Mouse (Mus musculus) kidney, embryonic 16.5 days (tissue): ENCODE data around the gene Exoc3l4. TPM values are rescaled to one million over a fixed set of nuclear protein-coding genes. Genes with fewer than 3 reads are reported as not detected.

Experiments used
- ATAC-seq: fragments of 200-750 bp; cut with Nextera tagmentation; 2 replicates; pipeline ENCODE4 v1.8.0; 2017; ENCODE audit warnings: moderate TSS enrichment; ENCODE audit not compliant: low FRiP score, low TSS enrichment
- H3K27ac ChIP-seq: fragments of 300-500 bp; sonication (generic); 2 replicates; pipeline ENCODE4 v1.5.1; 2014; ENCODE audit warnings: low read length
- H3K27me3 ChIP-seq: fragments of 300-500 bp; sonication (generic); 2 replicates; pipeline ENCODE4 v1.6.1; 2014; ENCODE audit warnings: low read length, control low read depth, mixed read lengths; ENCODE audit not compliant: insufficient read depth
- H3K36me3 ChIP-seq: fragments of 300-500 bp; sonication (generic); 2 replicates; pipeline ENCODE4 v1.6.1; 2014; ENCODE audit warnings: low read length, control low read depth, mixed read lengths; ENCODE audit not compliant: insufficient read depth
- H3K4me1 ChIP-seq: fragments of 300-500 bp; sonication (generic); 2 replicates; pipeline ENCODE4 v1.6.1; 2014; ENCODE audit warnings: low read length, control low read depth, mixed read lengths; ENCODE audit not compliant: insufficient read depth
- H3K4me2 ChIP-seq: fragments of 300-500 bp; sonication (generic); replicated peaks from 2 replicates; pipeline ENCODE4 v1.6.1; 2014; ENCODE audit warnings: low read depth, low read length
- H3K4me3 ChIP-seq: fragments of 300-500 bp; sonication (generic); 2 replicates; pipeline ENCODE4 v1.5.1; 2014; ENCODE audit warnings: mild to moderate bottlenecking, low read length
- H3K9ac ChIP-seq: fragments of 300-500 bp; sonication (generic); replicated peaks from 2 replicates; pipeline ENCODE4 v1.6.1; 2014; ENCODE audit warnings: low read length
- H3K9me3 ChIP-seq: fragments of 300-500 bp; sonication (generic); 2 replicates; pipeline ENCODE4 v1.6.1; 2016; ENCODE audit warnings: low read length, control low read depth
- WGBS: fragments of 180-500 bp; shearing (Covaris S2); extraction: QIAGEN DNeasy Blood & Tissue Kit; methylation state at CpG from one replicate; pipeline ENCODE4 v1.1.7; 2014; 5-methylcytosine and 5-hydroxymethylcytosine counted together
- polyA plus RNA-seq: library from polyadenylated mRNA; unstranded; fragments of >200 nt; fragmentation: Nextera tagmentation; extraction: Ambion mirVana; gene quantifications from 2 replicates; pipeline ENCODE4 v1.2.1, GENCODE M21; 2015

Exoc3l4 gene
- polyA plus RNA-seq, 1 experiment from 2014 or later: 19.9 TPM

- WGBS: 55% methylated on average over 10 of the region's 10 CpGs
- no peak overlapping the region for H3K4me2 ChIP-seq
- no peak overlapping the region for H3K4me3 ChIP-seq
- peaks cover 14% of the 10 kb centered on the region for H3K4me1 ChIP-seq
- H3K9me3 ChIP-seq: no peaks in the 10 kb centered on the region
- ATAC-seq: no peak
- H3K27ac ChIP-seq: no peak overlapping the region
- no peak overlapping the region for H3K9ac ChIP-seq
- peaks cover 24% of the 10 kb centered on the region for H3K27me3 ChIP-seq
- no peaks in the 10 kb centered on the region for H3K36me3 ChIP-seq
Observed at GRCm38 (mm10) chr12:111404880-111405279, 11.9 kb upstream of the Exoc3l4 start.

GRCm38 (mm10) chr12:111406622-111407021, 10.2 kb upstream of the Exoc3l4 start, which contains the start of gene Lbhd2:
Lbhd2 (plus strand) TSS chr12:111406809.
- H3K4me1 ChIP-seq: peaks cover 14% of the 10 kb centered on the region
- peaks cover 24% of the 10 kb centered on the region for H3K27me3 ChIP-seq
- no peak within 1 kb of the TSS for H3K27ac ChIP-seq
- H3K9me3 ChIP-seq: no peaks in the 10 kb centered on the region
- WGBS: 2% methylated on average over 23 of the region's 24 CpGs
- H3K4me2 ChIP-seq: peak within 1 kb of the TSS; percentile 62
- ATAC-seq: 0 out of 2 replicates have a peak, but pooled peaks have one; percentile 25
- H3K4me3 ChIP-seq: peak within 1 kb of the TSS; percentile 40
- no peaks in the 10 kb centered on the region for H3K36me3 ChIP-seq
- H3K9ac ChIP-seq: peak within 1 kb of the TSS; percentile 54

- H3K36me3 ChIP-seq: no peaks in the 10 kb centered on the region
- WGBS: 25% methylated on average over 5 of the region's 5 CpGs
- ATAC-seq: no peak
Observed at GRCm38 (mm10) chr12:111409583-111409982, 7.2 kb upstream of the Exoc3l4 start.

GRCm38 (mm10) chr12:111411631-111412355, 5.0 kb upstream of the Exoc3l4 start:
- Histone ChIP-seq H3K4me1 (peaks cover 25% of the 10 kb centered on the region), H3K27me3 (peaks cover 9% of the 10 kb centered on the region), H3K27ac (no peak overlapping the region), H3K9me3 (no peaks in the 10 kb centered on the region), H3K4me3 (no peak overlapping the region), H3K9ac (0 out of 2 replicates have a peak overlapping the region, but pooled peaks have one; percentile 23), H3K36me3 (no peaks in the 10 kb centered on the region), H3K4me2 (no peak overlapping the region)
- 80% methylated on average over 8 of the region's 8 CpGs for WGBS
- ATAC-seq: no peak

More at GRCm38 (mm10) chr12:111409583-111409982, 7.2 kb upstream of the Exoc3l4 start:
- no peak overlapping the region for H3K4me3 ChIP-seq
- no peak overlapping the region; the same call in 1 of the 2 replicates for H3K9ac ChIP-seq
- H3K9me3 ChIP-seq: no peaks in the 10 kb centered on the region
- H3K4me2 ChIP-seq: no peak overlapping the region
- no peak overlapping the region for H3K27ac ChIP-seq
- peaks cover 19% of the 10 kb centered on the region for H3K27me3 ChIP-seq
- peaks cover 22% of the 10 kb centered on the region for H3K4me1 ChIP-seq

GRCm38 (mm10) chr12:111412581-111413284, 4.1 kb upstream of the Exoc3l4 start:
- peaks cover 29% of the 10 kb centered on the region for H3K4me1 ChIP-seq
- H3K9ac ChIP-seq: peak overlapping the region; percentile 45
- peak overlapping the region; percentile 69 for H3K27ac ChIP-seq
- peak overlapping the region; percentile 53 for H3K4me2 ChIP-seq
- H3K9me3 ChIP-seq: no peaks in the 10 kb centered on the region
- H3K36me3 ChIP-seq: no peaks in the 10 kb centered on the region
- H3K4me3 ChIP-seq: peak overlapping the region; percentile 30
- H3K27me3 ChIP-seq: no peaks in the 10 kb centered on the region
- 12% methylated on average over 12 of the region's 12 CpGs for WGBS
- no peak; the same call in none of the 2 replicates for ATAC-seq

- peak overlapping the region; percentile 45 for H3K9ac ChIP-seq
- H3K36me3 ChIP-seq: no peaks in the 10 kb centered on the region
Observed at GRCm38 (mm10) chr12:111413300-111413699, 3.5 kb upstream of the Exoc3l4 start.

GRCm38 (mm10) chr12:111419918-111420317, 3.1 kb downstream of the Exoc3l4 start:
- Histone ChIP-seq H3K9ac (no peak overlapping the region), H3K36me3 (no peaks in the 10 kb centered on the region), H3K4me2 (no peak overlapping the region), H3K4me1 (peaks cover 31% of the 10 kb centered on the region), H3K27ac (no peak overlapping the region), H3K27me3 (peaks cover 36% of the 10 kb centered on the region), H3K4me3 (no peak overlapping the region), H3K9me3 (no peaks in the 10 kb centered on the region)
- no peak for ATAC-seq
- 74% methylated on average over 5 of the region's 5 CpGs for WGBS

More at GRCm38 (mm10) chr12:111413300-111413699, 3.5 kb upstream of the Exoc3l4 start:
- peaks cover 32% of the 10 kb centered on the region for H3K4me1 ChIP-seq
- H3K4me3 ChIP-seq: peak overlapping the region; percentile 30
- peak overlapping the region; percentile 53 for H3K4me2 ChIP-seq
- WGBS: 2% methylated on average over 21 of the region's 21 CpGs
- H3K27ac ChIP-seq: peak overlapping the region; percentile 69
- H3K9me3 ChIP-seq: no peaks in the 10 kb centered on the region
- H3K27me3 ChIP-seq: no peaks in the 10 kb centered on the region
- ATAC-seq: peak; percentile 87

GRCm38 (mm10) chr12:111420946-111421709, 4.3 kb downstream of the Exoc3l4 start:
- Histone ChIP-seq H3K36me3 (no peaks in the 10 kb centered on the region), H3K9ac (no peak overlapping the region), H3K27ac (no peak overlapping the region), H3K4me3 (no peak overlapping the region), H3K27me3 (peaks cover 40% of the 10 kb centered on the region), H3K4me2 (no peak overlapping the region), H3K4me1 (peaks cover 43% of the 10 kb centered on the region), H3K9me3 (no peaks in the 10 kb centered on the region)
- ATAC-seq: no peak
- 41% methylated on average over 7 of the region's 7 CpGs for WGBS

GRCm38 (mm10) chr12:111422852-111423251, 6.0 kb downstream of the Exoc3l4 start:
- peaks cover 38% of the 10 kb centered on the region for H3K4me1 ChIP-seq
- no peak for ATAC-seq
- WGBS: 48% methylated on average over 5 of the region's 5 CpGs
- no peak overlapping the region for H3K27ac ChIP-seq
- H3K4me3 ChIP-seq: no peak overlapping the region
- no peaks in the 10 kb centered on the region for H3K9me3 ChIP-seq
- no peak overlapping the region for H3K9ac ChIP-seq
- H3K4me2 ChIP-seq: no peak overlapping the region
- H3K36me3 ChIP-seq: no peaks in the 10 kb centered on the region
- peaks cover 40% of the 10 kb centered on the region for H3K27me3 ChIP-seq
